Mouse (Mus musculus) liver, embryonic 14.5 days (tissue): ENCODE measurements around the gene Lyrm2. TPM values are rescaled to one million over a fixed set of nuclear protein-coding genes. Genes with fewer than 3 reads are reported as not detected.

Experiments used
- ATAC-seq: fragments of 200-750 bp; cut with Nextera tagmentation; 2 replicates; pipeline ENCODE4 v1.8.0; 2017; ENCODE audit warnings: moderate number of reproducible peaks, mild to moderate bottlenecking, moderate library complexity; ENCODE audit not compliant: insufficient read depth
- DNase-seq, 3 experiments: peaks; one replicate each; pipeline ENCODE4 v3.0.0-alpha.2; 2012 to 2013; ENCODE audit warnings: low read depth in 3 of 3, low spot score in 3 of 3
- H3K27ac ChIP-seq: fragments of 300-500 bp; sonication (generic); 2 replicates; pipeline ENCODE4 v1.5.1; 2014; ENCODE audit warnings: moderate library complexity, mild to moderate bottlenecking, control low read depth, inconsistent platforms
- H3K27me3 ChIP-seq: fragments of 300-500 bp; sonication (generic); 2 replicates; pipeline ENCODE4 v1.6.1; 2014; ENCODE audit warnings: mild to moderate bottlenecking, low read length, moderate library complexity; ENCODE audit not compliant: control insufficient read depth, insufficient read depth
- H3K36me3 ChIP-seq: fragments of 300-500 bp; sonication (generic); replicated peaks from 2 replicates; pipeline ENCODE4 v1.6.1; 2014; ENCODE audit warnings: low read depth; ENCODE audit not compliant: control insufficient read depth, insufficient read depth
- H3K4me1 ChIP-seq, 2 experiments: fragments of 200-500 bp in 1 of 2; fragments of 300-500 bp in 1 of 2; sonication (generic) in 1 of 2; replicated peaks; 2 replicates each; pipeline ENCODE4 v1.6.1; 2012 to 2014; ENCODE audit warnings: antibody characterized with exemption in 1 of 2, inconsistent platforms in 1 of 2, low read length in 1 of 2; ENCODE audit not compliant: control insufficient read depth in 2 of 2, insufficient read depth in 2 of 2
- H3K4me2 ChIP-seq: fragments of 300-500 bp; sonication (generic); 2 replicates; pipeline ENCODE4 v1.6.1; 2014; ENCODE audit warnings: low read depth, mild to moderate bottlenecking, control low read depth, moderate library complexity
- H3K4me3 ChIP-seq, 2 experiments: fragments of 200-500 bp in 1 of 2; fragments of 300-500 bp in 1 of 2; sonication (generic) in 1 of 2; 2 replicates each; pipeline ENCODE4 v1.5.1; 2012 to 2014; ENCODE audit warnings: low read depth in 2 of 2, low read length in 2 of 2, mild to moderate bottlenecking in 2 of 2, control low read depth in 1 of 2, inconsistent platforms in 1 of 2, moderate library complexity in 1 of 2; ENCODE audit not compliant: insufficient read depth in 1 of 2
- H3K9ac ChIP-seq: fragments of 300-500 bp; sonication (generic); replicated peaks from 2 replicates; pipeline ENCODE4 v1.6.1; 2014; ENCODE audit warnings: mild to moderate bottlenecking, control low read depth, moderate library complexity
- H3K9me3 ChIP-seq: fragments of 300-500 bp; sonication (generic); 2 replicates; pipeline ENCODE4 v1.6.1; 2016; ENCODE audit warnings: low read length, mixed read lengths; ENCODE audit not compliant: control insufficient read depth
- CTCF ChIP-seq: IDR thresholded peaks from 2 replicates; pipeline ENCODE4 v1.5.1; 2016; ENCODE audit warnings: antibody characterized with exemption, low read depth, control low read depth
- EP300 ChIP-seq: IDR thresholded peaks from 2 replicates; pipeline ENCODE4 v1.6.1; 2016; ENCODE audit warnings: antibody characterized with exemption, low read depth
- WGBS: fragments of 180-500 bp; shearing (Covaris S2); extraction: QIAGEN DNeasy Blood & Tissue Kit; methylation state at CpG from one replicate; pipeline ENCODE4 v1.1.7; 2014; ENCODE audit not compliant: insufficient replicate concordance; 5-methylcytosine and 5-hydroxymethylcytosine counted together
- polyA plus RNA-seq, 2 experiments: library from polyadenylated mRNA; depleted of rRNA in 1 of 2; stranded (reverse) in 1 of 2; unstranded in 1 of 2; fragments of >200 nt; fragmentation: Nextera tagmentation in 1 of 2; extraction: Ambion mirVana in 1 of 2; gene quantifications; 2 replicates each; pipeline versions ENCODE4 v1.2.1 to v1.2.3; 2012 to 2014

The Lyrm2 gene
- polyA plus RNA-seq (2012; rRNA removed) (9.1 and 23.3 TPM in 2 replicates), polyA plus RNA-seq (2014; fragmentation: Nextera tagmentation; extraction: Ambion mirVana) (32.4 and 33.8 TPM in 2 replicates)

- ATAC-seq (peak; percentile 91), DNase-seq (peak; percentile 47 to 67 (median 47))
- Histone ChIP-seq H3K9ac (peak within 1 kb of the TSS; percentile 89), H3K4me3 (peak within 1 kb of the TSS; percentile 89 to 95), H3K36me3 (no peaks in the 10 kb centered on the region), H3K4me1 (peaks cover 3 to 9% of the 10 kb centered on the region in 2 experiments; a peak in 3 of 4 replicates), H3K27me3 (no peaks in the 10 kb centered on the region), H3K27ac (peak within 1 kb of the TSS; percentile 94), H3K9me3 (no peaks in the 10 kb centered on the region), H3K4me2 (peak within 1 kb of the TSS; percentile 72)
- no peak for TF ChIP-seq CTCF
- TF ChIP-seq EP300: no peak
- WGBS: under 1% methylated on average over 52 of the region's 53 CpGs
Observed at GRCm38 (mm10) chr4:32799966-32800576, at the start of gene Lyrm2. Gene Lyrm2, plus strand, starts transcription at chr4:32800253.

GRCm38 (mm10) chr4:32750711-32751110, 49.3 kb upstream of the Lyrm2 start:
- no peaks in the 10 kb centered on the region for H3K27me3 ChIP-seq
- H3K4me2 ChIP-seq: no peak overlapping the region
- H3K9ac ChIP-seq: no peak overlapping the region
- TF ChIP-seq EP300 (no peak), CTCF (no peak)
- H3K27ac ChIP-seq: no peak overlapping the region
- no peak overlapping the region for H3K4me3 ChIP-seq
- DNase-seq (no peak), ATAC-seq (no peak)
- 89% methylated on average over 1 of the region's 1 CpGs for WGBS
- no peaks in the 10 kb centered on the region for H3K9me3 ChIP-seq
- no peaks in the 10 kb centered on the region for H3K4me1 ChIP-seq
- peaks cover 19% of the 10 kb centered on the region for H3K36me3 ChIP-seq

- Histone ChIP-seq H3K9ac (no peak overlapping the region), H3K27me3 (no peaks in the 10 kb centered on the region), H3K4me1 (no peaks in the 10 kb centered on the region), H3K4me3 (no peak overlapping the region), H3K36me3 (peaks cover 12% of the 10 kb centered on the region), H3K4me2 (no peak overlapping the region), H3K9me3 (no peaks in the 10 kb centered on the region), H3K27ac (no peak overlapping the region)
- WGBS: 56% methylated on average over 2 of the region's 2 CpGs
- ATAC-seq (no peak), DNase-seq (no peak)
- no peak for TF ChIP-seq EP300
- TF ChIP-seq CTCF: no peak
Observed at GRCm38 (mm10) chr4:32757430-32757829, 42.6 kb upstream of the Lyrm2 start.

- ATAC-seq (no peak), DNase-seq (no peak)
- WGBS: 83% methylated on average over 7 of the region's 7 CpGs
- H3K27me3 ChIP-seq: no peaks in the 10 kb centered on the region
- H3K4me2 ChIP-seq: no peak overlapping the region
- H3K9me3 ChIP-seq: no peaks in the 10 kb centered on the region
- H3K36me3 ChIP-seq: peaks cover 4% of the 10 kb centered on the region; the same call in 1 of the 2 replicates
- no peak overlapping the region for H3K27ac ChIP-seq
- H3K4me1 ChIP-seq: no peaks in the 10 kb centered on the region
- no peak overlapping the region for H3K9ac ChIP-seq
- TF ChIP-seq CTCF: no peak
- no peak for TF ChIP-seq EP300
- H3K4me3 ChIP-seq: no peak overlapping the region
Observed at GRCm38 (mm10) chr4:32767471-32767870, 32.6 kb upstream of the Lyrm2 start.

GRCm38 (mm10) chr4:32768046-32768445, 32.0 kb upstream of the Lyrm2 start:
- peak in 1 of 3 experiments; percentile 14 for DNase-seq
- H3K4me1 ChIP-seq: no peaks in the 10 kb centered on the region

More at GRCm38 (mm10) chr4:32768046-32768445, 32.0 kb upstream of the Lyrm2 start:
- peaks cover under 1% of the 10 kb centered on the region; the same call in 1 of the 2 replicates for H3K36me3 ChIP-seq
- H3K4me2 ChIP-seq: no peak overlapping the region
- H3K9ac ChIP-seq: no peak overlapping the region
- no peaks in the 10 kb centered on the region for H3K27me3 ChIP-seq
- TF ChIP-seq CTCF: no peak
- TF ChIP-seq EP300: no peak
- WGBS: 54% methylated on average over 10 of the region's 10 CpGs
- no peak overlapping the region for H3K4me3 ChIP-seq
- ATAC-seq: no peak
- no peaks in the 10 kb centered on the region for H3K9me3 ChIP-seq
- H3K27ac ChIP-seq: no peak overlapping the region
